Comparison of ENCODE assay signal across 24 mouse cellular contexts in the genomic region with DNA sequence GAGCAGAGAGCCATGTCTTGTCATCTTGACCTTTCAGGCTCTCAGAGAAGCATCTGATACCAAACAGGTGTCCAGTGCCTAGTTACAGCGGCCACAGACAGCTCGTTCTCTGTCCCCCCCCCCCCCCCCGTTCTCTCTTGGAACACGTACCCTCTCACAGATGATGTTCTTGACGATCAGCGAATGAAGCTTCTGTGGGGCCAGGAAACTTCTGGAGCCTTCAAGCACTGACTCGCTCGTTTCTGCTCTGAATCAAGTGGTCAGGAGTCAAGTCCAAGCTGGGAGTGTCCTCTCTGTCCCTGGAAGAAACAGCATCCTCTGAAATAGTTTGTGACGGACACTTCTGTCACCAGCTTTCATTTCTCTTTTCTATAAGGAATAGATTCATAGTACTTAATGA.
"Had no signal": no experiment of that assay in that cellular context is flagged by ENCODE, and none has a peak within 500 bp of the region (broad histone marks: within the 10 kb centered on the region; RNA-seq: fewer than 3 reads in every experiment).

No protein-coding gene starts in this region.

- H3K9ac ChIP-seq: heart, embryonic 13.5 days; heart, embryonic 15.5 days; hindbrain, embryonic 13.5 days; hindbrain, embryonic 15.5 days; kidney, embryonic 15.5 days; limb, embryonic 12.5 days; liver, embryonic 13.5 days; liver, embryonic 15.5 days had no signal

- DNase-seq: heart, adult 18-20 months; heart, postnatal 14 days; heart, postnatal 36 days; kidney, adult 11 months; kidney, adult 2 months; kidney, adult 9 months; kidney, postnatal 14 days; kidney, postnatal 36 days; layer of hippocampus, adult 9-11 months; layer of hippocampus, postnatal 36 days; liver; liver, embryonic 13.5 days had no signal

- H3K4me1 ChIP-seq: heart, embryonic 13.5 days; heart, embryonic 15.5 days; hindbrain, embryonic 15.5 days; kidney, embryonic 15.5 days; limb, embryonic 10.5 days; limb, embryonic 12.5 days; liver, embryonic 13.5 days; liver, embryonic 15.5 days had no signal

- H3K27ac ChIP-seq: heart, embryonic 13.5 days; heart, embryonic 15.5 days; hindbrain, embryonic 13.5 days; hindbrain, embryonic 15.5 days; hindbrain, postnatal 0 days; kidney, embryonic 15.5 days; kidney, postnatal 0 days; limb, embryonic 10.5 days; limb, embryonic 12.5 days; liver, embryonic 13.5 days; liver, embryonic 15.5 days had no signal

- H3K27me3 ChIP-seq: heart, embryonic 13.5 days; heart, embryonic 15.5 days; hindbrain, embryonic 13.5 days; hindbrain, embryonic 15.5 days; kidney, embryonic 15.5 days; liver, embryonic 13.5 days; liver, embryonic 15.5 days had no signal

- H3K4me3 ChIP-seq: heart, embryonic 13.5 days; heart, embryonic 15.5 days; hindbrain, embryonic 13.5 days; hindbrain, embryonic 15.5 days; kidney, embryonic 15.5 days; limb, embryonic 10.5 days; limb, embryonic 12.5 days; liver, embryonic 13.5 days; liver, embryonic 15.5 days had no signal

- H3K9me3 ChIP-seq: heart, embryonic 15.5 days; hindbrain, embryonic 15.5 days; kidney, embryonic 15.5 days; limb, embryonic 10.5 days; liver, embryonic 13.5 days; liver, embryonic 15.5 days had no signal

- H3K4me2 ChIP-seq: heart, embryonic 11.5 days; heart, embryonic 13.5 days; heart, embryonic 15.5 days; hindbrain, embryonic 13.5 days; hindbrain, embryonic 15.5 days; kidney, embryonic 15.5 days; limb, embryonic 12.5 days; liver, embryonic 11.5 days; liver, embryonic 13.5 days; liver, embryonic 15.5 days had no signal

- H3K36me3 ChIP-seq: heart, embryonic 13.5 days; heart, embryonic 15.5 days; hindbrain, embryonic 13.5 days; hindbrain, embryonic 15.5 days; kidney, embryonic 15.5 days; limb, embryonic 10.5 days; limb, embryonic 12.5 days; liver, embryonic 13.5 days; liver, embryonic 15.5 days had no signal
